Mouse (Mus musculus) stomach, embryonic 15.5 days (tissue): Measurements from ENCODE around the gene Clec2h. TPM values are rescaled to one million over a fixed set of nuclear protein-coding genes. Genes with fewer than 3 reads are reported as not detected.
"Not testable (repeated sequence)": the region's sequence is repeated elsewhere in the genome, so short reads cannot be mapped to it uniquely, and the experiment has no call there.

Experiments
- ATAC-seq: fragments of 200-750 bp; cut with Nextera tagmentation; 2 replicates; pipeline ENCODE4 v1.8.0; 2017; ENCODE audit warnings: low read depth, moderate number of reproducible peaks, moderate TSS enrichment; ENCODE audit not compliant: insufficient read depth, low FRiP score
- H3K27ac ChIP-seq: fragments of 300-500 bp; sonication (generic); 2 replicates; pipeline ENCODE4 v1.5.1; 2015; ENCODE audit warnings: mild to moderate bottlenecking, inconsistent platforms
- H3K27me3 ChIP-seq: fragments of 300-500 bp; sonication (generic); replicated peaks from 2 replicates; pipeline ENCODE4 v1.6.1; 2015; ENCODE audit warnings: inconsistent platforms
- H3K36me3 ChIP-seq: fragments of 300-500 bp; sonication (generic); 2 replicates; pipeline ENCODE4 v1.6.1; 2015; ENCODE audit warnings: inconsistent platforms
- H3K4me1 ChIP-seq: fragments of 300-500 bp; sonication (generic); 2 replicates; pipeline ENCODE4 v1.6.1; 2015; ENCODE audit warnings: inconsistent platforms
- H3K4me2 ChIP-seq: fragments of 300-500 bp; sonication (generic); 2 replicates; pipeline ENCODE4 v1.6.1; 2015; ENCODE audit warnings: mild to moderate bottlenecking, inconsistent platforms
- H3K4me3 ChIP-seq: fragments of 300-500 bp; sonication (generic); replicated peaks from 2 replicates; pipeline ENCODE4 v1.5.1; 2015; ENCODE audit warnings: inconsistent platforms
- H3K9ac ChIP-seq: fragments of 300-500 bp; sonication (generic); 2 replicates; pipeline ENCODE4 v1.6.1; 2015; ENCODE audit warnings: inconsistent platforms
- H3K9me3 ChIP-seq: fragments of 300-500 bp; sonication (generic); 2 replicates; pipeline ENCODE4 v1.6.1; 2016; ENCODE audit warnings: inconsistent platforms
- WGBS: fragments of 180-500 bp; shearing (Covaris S2); methylation state at CpG from one replicate; pipeline ENCODE4 v1.1.7; 2015; 5-methylcytosine and 5-hydroxymethylcytosine counted together
- polyA plus RNA-seq: library from polyadenylated mRNA; unstranded; fragments of >200 nt; fragmentation: Nextera tagmentation; extraction: Ambion mirVana; gene quantifications from 2 replicates; pipeline ENCODE4 v1.2.1, GENCODE M21; 2015

Gene Clec2h
- polyA plus RNA-seq, 1 experiment from 2014 or later: 3.9 TPM

DNA sequence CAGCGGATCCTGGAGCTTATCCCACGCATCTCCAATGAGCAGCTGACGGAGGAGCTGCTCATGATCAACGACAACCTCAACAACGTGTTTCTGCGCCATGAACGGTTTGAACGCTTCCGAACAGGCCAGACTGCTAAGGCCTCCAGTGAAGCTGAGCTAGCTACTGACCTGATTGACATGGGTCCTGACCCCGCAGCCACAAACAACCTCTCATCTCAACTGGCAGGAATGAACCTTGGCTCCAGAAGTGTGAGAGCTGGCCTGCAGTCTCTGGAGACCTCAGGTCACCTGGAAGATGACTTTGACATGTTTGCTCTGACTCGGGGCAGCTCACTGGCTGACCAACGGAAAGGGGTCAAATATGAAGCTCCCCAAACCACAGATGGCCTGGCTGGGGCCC, 16.5 kb upstream of the Clec2h start:
- H3K9ac ChIP-seq, H3K4me2 ChIP-seq, H3K9me3 ChIP-seq, H3K27me3 ChIP-seq, ATAC-seq, H3K27ac ChIP-seq, H3K4me3 ChIP-seq, H3K36me3 ChIP-seq, H3K4me1 ChIP-seq: not testable (repeated sequence)
- WGBS: 84% methylated on average over 12 of the region's 12 CpGs

DNA sequence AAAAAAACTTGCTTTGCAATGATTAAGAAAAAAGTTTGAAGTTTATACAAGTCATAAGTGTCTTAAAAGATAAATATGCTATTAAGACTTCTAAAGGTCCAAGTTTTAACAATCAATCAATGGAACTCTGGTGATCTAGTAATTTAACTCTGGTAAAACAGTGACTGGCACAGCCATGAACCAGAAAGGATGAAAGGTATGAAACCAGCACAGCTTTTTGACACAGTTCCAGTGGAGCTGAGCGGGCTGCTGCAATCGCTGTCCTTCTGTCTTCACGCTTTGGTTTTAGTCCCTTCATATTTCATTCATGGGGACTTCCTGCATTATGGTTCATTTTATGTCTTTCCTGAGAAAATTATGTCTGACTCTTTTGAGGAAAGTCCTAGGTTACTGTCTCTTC, 12.5 kb upstream of the Clec2h start:
- H3K27ac ChIP-seq: no peak overlapping the region
- H3K9ac ChIP-seq: no peak overlapping the region
- 68% methylated on average over 3 of the region's 3 CpGs for WGBS

DNA sequence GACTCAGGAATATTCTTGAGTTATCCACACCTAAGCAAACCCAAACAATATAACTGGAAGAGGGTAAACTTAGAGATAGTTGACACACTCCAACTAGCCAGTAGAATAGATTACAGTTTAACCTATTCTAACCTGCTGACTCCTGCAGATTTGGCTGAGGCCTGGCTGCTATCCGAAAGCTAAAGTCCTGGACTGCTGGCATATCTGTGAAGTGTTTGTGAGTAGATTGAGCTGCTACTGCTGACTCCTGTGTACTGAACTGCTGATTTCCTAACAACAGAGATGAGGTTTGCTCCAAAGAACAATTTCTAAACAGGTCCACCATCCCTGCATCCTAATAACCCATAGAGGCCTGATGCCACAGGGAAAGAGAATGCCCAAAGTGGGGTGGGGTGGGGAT, 12.0 kb upstream of the Clec2h start:
- Histone ChIP-seq H3K9ac (no peak overlapping the region), H3K4me3 (no peak overlapping the region), H3K27ac (no peak overlapping the region), H3K36me3 (no peaks in the 10 kb centered on the region), H3K4me2 (no peak overlapping the region), H3K27me3 (no peaks in the 10 kb centered on the region), H3K4me1 (0 out of 2 replicates have a peak, but pooled peaks cover 2% of the 10 kb centered on the region), H3K9me3 (no peaks in the 10 kb centered on the region)
- ATAC-seq: no peak
- 52% methylated on average over 1 of the region's 1 CpGs for WGBS

More for the DNA sequence above, 12.5 kb upstream of the Clec2h start:
- no peaks in the 10 kb centered on the region for H3K27me3 ChIP-seq
- no peaks in the 10 kb centered on the region for H3K9me3 ChIP-seq
- H3K4me1 ChIP-seq: 0 out of 2 replicates have a peak, but pooled peaks cover 2% of the 10 kb centered on the region
- no peaks in the 10 kb centered on the region for H3K36me3 ChIP-seq
- ATAC-seq: no peak
- H3K4me3 ChIP-seq: no peak overlapping the region
- no peak overlapping the region for H3K4me2 ChIP-seq

DNA sequence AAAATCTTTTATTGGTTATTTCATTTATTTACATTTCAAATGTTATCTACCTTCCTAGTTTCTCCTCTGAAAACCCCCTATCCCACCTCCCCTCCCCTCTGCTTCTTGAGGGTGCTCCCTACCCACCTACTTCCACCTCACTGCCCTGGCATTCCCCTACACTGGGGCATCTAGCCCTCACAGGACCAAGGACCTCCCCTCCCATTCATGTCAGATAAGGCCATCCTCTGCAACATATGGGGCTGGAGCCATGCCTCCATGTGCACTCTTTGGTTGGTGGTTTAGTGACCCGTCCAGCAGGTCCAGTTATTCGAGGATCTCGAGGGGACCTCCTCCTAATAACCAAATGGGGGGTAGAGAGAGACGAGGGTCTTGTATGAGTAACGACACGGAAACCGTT, 11.4 kb upstream of the Clec2h start:
- not testable (repeated sequence) for H3K27me3 ChIP-seq, H3K9ac ChIP-seq, H3K9me3 ChIP-seq, H3K36me3 ChIP-seq, H3K4me2 ChIP-seq, H3K27ac ChIP-seq, H3K4me3 ChIP-seq, H3K4me1 ChIP-seq
- ATAC-seq: peak; percentile 53; the same call in 1 of the 2 replicates
- WGBS: 80% methylated on average over 7 of the region's 7 CpGs

DNA sequence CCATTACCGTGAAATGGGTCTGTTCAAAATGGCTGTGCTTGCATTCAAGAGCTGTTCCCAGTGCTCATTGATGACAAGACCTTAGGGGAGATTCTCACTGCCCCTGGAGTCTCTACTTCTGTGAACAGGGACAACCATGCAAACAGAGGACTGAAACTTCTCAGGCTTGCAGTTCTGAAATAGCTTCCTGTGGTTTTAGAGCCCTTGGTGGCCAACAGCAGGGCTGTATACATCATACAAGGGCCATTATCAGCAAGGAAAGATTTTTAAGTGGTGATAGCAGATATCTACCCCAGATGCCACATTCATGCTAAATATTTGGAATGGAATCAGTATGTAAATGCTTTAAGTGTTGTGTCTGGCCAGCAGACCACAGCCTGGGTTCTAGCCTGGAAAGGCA, 9.2 kb upstream of the Clec2h start:
- no peak overlapping the region for H3K4me3 ChIP-seq
- no peak overlapping the region for H3K9ac ChIP-seq
- no peak overlapping the region for H3K27ac ChIP-seq
- 91% methylated on average over 1 of the region's 1 CpGs for WGBS
- ATAC-seq: no peak
- 0 out of 2 replicates have a peak overlapping the region, but pooled peaks have one; percentile 6 for H3K4me2 ChIP-seq
- H3K4me1 ChIP-seq: 0 out of 2 replicates have a peak, but pooled peaks cover 2% of the 10 kb centered on the region
- H3K36me3 ChIP-seq: no peaks in the 10 kb centered on the region
- no peaks in the 10 kb centered on the region for H3K27me3 ChIP-seq
- H3K9me3 ChIP-seq: no peaks in the 10 kb centered on the region

DNA sequence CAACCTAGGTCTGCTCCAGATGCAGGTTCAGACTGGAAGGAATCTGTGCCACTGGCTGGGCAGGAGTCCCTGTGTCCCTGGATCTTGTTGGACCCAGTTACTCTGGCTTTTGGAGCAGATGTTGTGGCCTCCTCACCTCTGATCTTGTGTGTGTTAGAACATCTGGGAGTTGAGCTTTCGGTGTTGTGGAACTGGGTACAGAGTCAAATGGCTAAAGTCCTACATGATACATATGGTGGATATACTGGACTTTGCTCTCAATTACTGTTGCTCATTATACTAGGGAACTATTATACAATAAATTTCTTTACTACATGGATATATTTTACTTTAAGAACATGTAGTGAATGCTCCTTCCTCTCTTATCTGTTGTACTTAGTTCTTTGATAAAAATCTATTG, 936 bp upstream of the Clec2h start:
- WGBS: 96% methylated on average over 1 of the region's 1 CpGs
- no peak for ATAC-seq
- no peak overlapping the region for H3K4me3 ChIP-seq

DNA sequence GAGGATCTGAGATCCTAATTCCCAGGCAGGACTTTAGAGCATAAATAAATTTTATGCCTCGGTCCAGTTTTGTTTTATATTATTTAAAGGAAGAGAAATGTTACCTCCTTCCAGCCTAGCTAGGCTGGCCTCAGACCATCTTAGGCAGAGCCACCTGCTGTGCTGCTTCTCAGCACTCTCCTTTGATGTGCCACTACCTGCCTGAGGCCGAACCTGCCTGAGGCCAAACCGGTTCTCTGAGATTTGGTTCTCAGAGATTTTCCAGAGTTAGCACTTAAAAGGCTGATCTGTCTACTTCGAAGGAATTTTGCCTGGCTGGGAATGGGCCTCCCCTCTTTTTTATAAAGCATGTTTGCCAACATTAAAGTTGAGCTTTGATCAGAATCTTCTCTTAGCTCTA, 7.8 kb downstream of the Clec2h start:
- no peak for ATAC-seq
- Histone ChIP-seq H3K9ac (no peak overlapping the region), H3K27me3 (no peaks in the 10 kb centered on the region), H3K4me2 (no peak overlapping the region), H3K4me3 (no peak overlapping the region), H3K36me3 (no peaks in the 10 kb centered on the region), H3K4me1 (no peaks in the 10 kb centered on the region), H3K9me3 (no peaks in the 10 kb centered on the region), H3K27ac (no peak overlapping the region)
- WGBS: 40% methylated on average over 4 of the region's 4 CpGs

More for the DNA sequence above, 936 bp upstream of the Clec2h start:
- Histone ChIP-seq H3K9me3 (no peaks in the 10 kb centered on the region), H3K4me1 (no peaks in the 10 kb centered on the region), H3K4me2 (no peak overlapping the region), H3K9ac (no peak overlapping the region), H3K27me3 (no peaks in the 10 kb centered on the region), H3K36me3 (no peaks in the 10 kb centered on the region), H3K27ac (no peak overlapping the region)

DNA sequence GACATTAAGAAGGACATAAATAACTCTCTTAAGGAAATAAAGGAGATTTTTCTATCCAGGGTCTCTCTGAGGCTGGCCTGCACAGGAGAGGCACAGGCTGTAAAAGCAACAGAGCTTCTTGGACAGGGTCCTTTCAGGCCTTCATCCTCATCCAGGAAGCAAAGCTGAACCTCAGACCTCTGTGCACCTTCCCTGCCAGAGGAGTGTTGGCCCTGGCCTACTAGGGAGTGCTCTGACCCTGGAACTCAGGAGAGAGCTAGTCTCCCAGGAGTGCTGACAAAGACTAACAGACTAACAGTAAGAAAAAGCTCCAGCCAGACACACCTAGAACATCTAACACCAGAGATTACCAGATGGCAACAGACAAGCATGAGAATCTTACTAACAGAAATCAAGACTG, 17.4 kb downstream of the Clec2h start:
- Histone ChIP-seq H3K27ac (no peak overlapping the region), H3K9me3 (no peaks in the 10 kb centered on the region), H3K4me3 (no peak overlapping the region), H3K4me1 (no peaks in the 10 kb centered on the region), H3K4me2 (no peak overlapping the region), H3K36me3 (no peaks in the 10 kb centered on the region), H3K27me3 (no peaks in the 10 kb centered on the region), H3K9ac (no peak overlapping the region)
- ATAC-seq: no peak

DNA sequence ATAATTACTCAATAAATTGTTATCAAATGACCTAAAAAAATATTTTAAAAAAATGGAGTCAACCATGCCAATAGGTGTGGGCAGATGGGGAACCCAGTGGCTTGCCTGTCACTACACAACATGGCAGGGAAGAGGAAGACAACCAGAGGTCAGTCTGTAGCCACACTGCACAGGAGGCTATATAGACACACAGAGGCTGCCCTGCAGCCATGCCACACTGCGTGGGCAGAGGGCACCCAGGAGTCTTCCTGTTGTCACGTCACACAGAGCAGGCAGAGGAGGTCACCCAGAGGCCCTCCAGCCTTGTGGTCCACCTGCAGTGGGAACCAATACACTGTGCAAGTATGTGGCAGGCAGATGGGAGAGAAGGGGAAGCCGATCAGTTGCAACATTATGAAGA, 39.5 kb downstream of the Clec2h start:
- Histone ChIP-seq H3K9ac (no peak overlapping the region), H3K4me3 (no peak overlapping the region), H3K4me2 (no peak overlapping the region), H3K9me3 (no peaks in the 10 kb centered on the region), H3K36me3 (no peaks in the 10 kb centered on the region), H3K27ac (no peak overlapping the region), H3K27me3 (no peaks in the 10 kb centered on the region), H3K4me1 (no peaks in the 10 kb centered on the region)
- 84% methylated on average over 3 of the region's 3 CpGs for WGBS
- no peak for ATAC-seq

DNA sequence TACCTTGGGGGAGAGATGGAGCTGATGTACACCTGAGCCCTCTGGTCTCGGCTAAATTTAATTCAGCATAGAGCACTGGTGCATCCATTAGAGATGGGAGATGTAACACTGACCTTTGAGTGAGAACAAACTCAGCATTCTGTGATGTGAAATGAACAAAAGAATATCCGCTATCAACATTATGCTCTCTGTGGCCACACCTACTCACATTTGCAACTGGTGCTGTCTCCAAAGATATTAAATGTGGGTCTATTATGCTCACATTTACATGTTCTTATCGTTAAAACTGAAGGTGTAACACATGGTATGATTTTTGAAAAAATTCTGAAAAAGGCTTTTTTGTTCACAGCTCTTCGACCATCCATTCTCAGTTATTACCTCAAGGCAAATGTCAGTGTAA, 60.8 kb downstream of the Clec2h start, which contains the start of gene Klrb1:
TSS of gene Klrb1 (minus strand) at position 101 of the 400 bp plus-strand sequence.
- Histone ChIP-seq H3K9ac (no peak within 1 kb of the TSS), H3K4me3 (no peak within 1 kb of the TSS), H3K27ac (no peak within 1 kb of the TSS), H3K4me2 (no peak within 1 kb of the TSS), H3K9me3 (no peaks in the 10 kb centered on the region), H3K27me3 (no peaks in the 10 kb centered on the region), H3K36me3 (no peaks in the 10 kb centered on the region), H3K4me1 (no peaks in the 10 kb centered on the region)
- 81% methylated on average over 4 of the region's 4 CpGs for WGBS
- ATAC-seq: no peak

Other genes starting within 250 kb of the Clec2h start
- gene Itfg2, start 237.5 kb upstream of the Clec2h start, polyA plus RNA-seq: 28.5 and 29.0 TPM in 2 replicates
- 407 and 470 TPM in 2 replicates for gene Fkbp4, start 223.7 kb upstream of the Clec2h start, polyA plus RNA-seq
- 3.4 and 10.6 TPM in 2 replicates for gene Pzp, start 135.7 kb upstream of the Clec2h start, polyA plus RNA-seq
- 3.3 and 6.4 TPM in 2 replicates for gene A2ml1, start 80.8 kb upstream of the Clec2h start, polyA plus RNA-seq
- not detected in 2 replicates for gene Klrb1a, start 38.9 kb upstream of the Clec2h start, polyA plus RNA-seq
- not detected in 2 replicates for gene Klrb1, start 60.7 kb downstream of the Clec2h start, polyA plus RNA-seq
- gene Klrb1c, start 126.8 kb downstream of the Clec2h start, polyA plus RNA-seq: 0.12 and 0.23 TPM in 2 replicates
- 0.21 TPM in 1 of 2 replicates, not detected in the other for gene Gm44511, start 163.9 kb downstream of the Clec2h start, polyA plus RNA-seq
- 0.35 and 0.60 TPM in 2 replicates for gene Klrb1b, start 163.9 kb downstream of the Clec2h start, polyA plus RNA-seq
- gene Clec2i, start 225.2 kb downstream of the Clec2h start, polyA plus RNA-seq: 0.34 and 0.45 TPM in 2 replicates
- 1.6 TPM in 2 replicates for gene BC035044, start 228.7 kb downstream of the Clec2h start, polyA plus RNA-seq